Mouse (Mus musculus): Measurements from ENCODE around the gene Slc4a8. TPM values are rescaled to one million over a fixed set of nuclear protein-coding genes. Genes with fewer than 3 reads are reported as not detected.

Slc4a8 gene
- polyA plus RNA-seq (2012; rRNA removed; ENCODE audit: low replicate concordance): 0.38 and 0.72 TPM in 2 replicates

DNA sequence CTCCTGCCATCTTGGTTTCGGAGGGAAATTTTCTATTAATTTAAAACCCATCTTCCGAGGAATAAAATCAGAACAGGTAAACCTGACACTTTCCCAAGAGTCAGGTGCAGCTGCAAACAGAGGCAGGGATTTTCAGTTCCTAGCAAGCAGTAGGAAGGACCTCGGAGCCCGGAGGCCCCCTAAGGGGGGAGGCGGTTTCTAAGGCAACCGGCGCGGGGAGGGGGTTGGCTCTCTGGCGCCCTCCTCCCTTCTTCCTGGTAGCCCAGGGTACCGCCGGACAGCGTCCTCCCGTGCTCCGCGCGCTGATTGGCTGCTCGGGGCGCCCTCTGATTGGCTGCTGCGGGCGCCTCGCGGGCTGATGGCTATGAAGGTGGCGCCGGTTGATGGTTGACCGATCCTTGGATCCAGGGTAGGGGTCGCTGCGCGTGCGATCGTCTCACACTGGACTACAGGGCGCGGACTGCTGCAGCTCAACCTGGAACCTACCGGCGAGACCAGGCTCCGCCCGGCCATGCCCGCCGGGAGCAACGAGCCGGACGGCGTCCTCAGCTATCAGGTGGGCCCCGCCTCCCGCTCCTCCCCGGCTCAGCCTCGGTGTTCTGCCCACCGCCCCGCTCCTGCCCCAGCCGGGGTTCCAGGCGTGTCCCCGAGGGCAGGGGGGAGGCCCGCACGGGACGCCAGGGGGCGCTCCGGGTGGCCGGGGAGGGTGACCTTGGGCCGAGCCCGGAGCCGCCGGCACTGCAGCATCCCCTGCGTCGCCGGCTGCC lies at the start of gene Slc4a8:
TSS of gene Slc4a8 (plus strand) at position 329 of the 767 bp plus-strand sequence.

DNA sequence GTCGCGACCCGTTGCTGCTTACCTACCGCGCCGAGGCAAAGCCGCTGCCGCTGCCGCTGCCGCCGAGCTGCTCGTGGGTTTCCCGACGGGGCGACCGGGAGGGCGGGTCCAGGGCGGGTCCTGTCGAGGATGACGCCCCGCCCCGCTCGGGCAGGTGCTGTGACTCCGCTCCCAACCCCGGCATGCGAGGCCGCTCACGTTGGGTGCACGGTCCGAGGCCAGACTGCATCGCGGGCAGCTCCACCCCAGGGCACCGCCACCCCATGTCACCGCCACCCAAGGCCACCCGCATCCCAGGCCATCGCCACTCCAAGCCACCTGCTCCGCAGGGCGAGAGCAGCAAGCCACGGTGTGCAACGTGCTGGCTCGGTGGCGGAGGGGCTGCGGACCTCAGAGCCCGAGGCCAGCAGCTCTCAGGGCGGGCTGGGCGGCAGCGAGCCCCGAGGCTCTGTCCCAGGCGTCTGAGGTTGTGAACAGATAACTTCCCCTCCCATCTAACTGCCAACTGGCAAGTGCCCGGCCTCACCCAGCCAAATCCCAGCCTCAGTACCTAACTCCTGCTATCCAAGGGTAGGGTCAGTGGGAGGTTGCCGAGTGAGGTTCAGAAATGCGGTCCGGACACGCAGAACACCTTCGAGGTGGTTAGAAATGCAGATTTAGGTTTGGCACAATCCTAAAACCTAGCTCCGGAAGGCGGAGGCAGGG lies 32.1 kb upstream of the Slc4a8 start, which contains the start of gene Galnt6:
TSS of gene Galnt6 (minus strand) at position 96 of the 705 bp plus-strand sequence.

GRCm38 (mm10) chr15:100869558-100869957 lies 108.0 kb downstream of the Slc4a8 start, which contains the start of gene Scn8a:
Gene Scn8a (plus strand): TSS chr15:100869858.

Other genes with a start within 250 kb of the Slc4a8 start
- 3.0 and 5.2 TPM in 2 replicates for gene Tfcp2, start 209.7 kb upstream of the Slc4a8 start, polyA plus RNA-seq (2012; rRNA removed; ENCODE audit: low replicate concordance)
- 5.4 and 7.8 TPM in 2 replicates for gene Pou6f1, start 161.8 kb upstream of the Slc4a8 start, polyA plus RNA-seq (2012; rRNA removed; ENCODE audit: low replicate concordance)
- gene Dazap2, start 146.4 kb upstream of the Slc4a8 start, polyA plus RNA-seq (2012; rRNA removed; ENCODE audit: low replicate concordance): 673 and 965 TPM in 2 replicates
- 211 and 673 TPM in 2 replicates for gene Smagp, start 124.8 kb upstream of the Slc4a8 start, polyA plus RNA-seq (2012; rRNA removed; ENCODE audit: low replicate concordance)
- gene Bin2, start 92.2 kb upstream of the Slc4a8 start, polyA plus RNA-seq (2012; rRNA removed; ENCODE audit: low replicate concordance): 4.1 and 7.8 TPM in 2 replicates
- 28.7 and 3,853 TPM in 2 replicates for gene Cela1, start 73.8 kb upstream of the Slc4a8 start, polyA plus RNA-seq (2012; rRNA removed; ENCODE audit: low replicate concordance)
- 43.7 and 46.2 TPM in 2 replicates for gene Galnt6, start 32.4 kb upstream of the Slc4a8 start, polyA plus RNA-seq (2012; rRNA removed; ENCODE audit: low replicate concordance)
- gene Scn8a, start 108.1 kb downstream of the Slc4a8 start, polyA plus RNA-seq (2012; rRNA removed; ENCODE audit: low replicate concordance): 0.05 and 0.07 TPM in 2 replicates

All from duodenum, adult 2 months (tissue).